Mouse (Mus musculus) E14TG2a.4 (cell line): ENCODE results near the gene Kcnip4.

Source experiments
- CTCF ChIP-seq: conservative IDR thresholded peaks from 2 replicates; pipeline ENCODE4 v1.5.1; 2014; ENCODE audit warnings: low read length
- NANOG ChIP-seq: IDR thresholded peaks from 2 replicates; pipeline ENCODE4 v1.6.1; 2014; ENCODE audit warnings: borderline replicate concordance, low read length, mixed read lengths
- POU5F1 ChIP-seq: IDR thresholded peaks from 2 replicates; pipeline ENCODE4 v1.6.1; 2014; ENCODE audit warnings: low read length, borderline replicate concordance

DNA sequence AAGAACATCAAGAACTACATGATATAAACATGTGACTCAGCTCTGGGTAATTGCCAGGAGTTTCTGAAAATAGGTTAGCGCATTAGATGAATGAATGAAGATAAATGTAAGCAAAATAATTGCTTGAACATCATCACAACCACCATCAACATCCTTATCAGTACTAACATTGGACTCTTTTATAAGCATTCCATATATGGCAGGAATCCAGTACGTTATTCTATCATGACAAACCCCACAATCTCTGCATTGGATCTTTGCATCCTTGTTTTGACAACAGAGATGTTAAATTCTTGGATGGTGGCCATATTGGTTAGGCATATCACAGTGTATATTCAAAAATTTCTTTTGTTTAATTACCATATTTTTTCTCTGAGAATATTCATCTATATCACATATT, 375.0 kb downstream of the Kcnip4 start:
- no peak for TF ChIP-seq CTCF
- no peak for TF ChIP-seq NANOG
- TF ChIP-seq POU5F1, result no peak
